Mouse (Mus musculus): Measurements from ENCODE around the gene Dmrta1. TPM values are rescaled to one million over a fixed set of nuclear protein-coding genes. Genes with fewer than 3 reads are reported as not detected.

Dmrta1 gene
- polyA plus RNA-seq (2014; fragmentation: Illumina TruSeq; extraction: RNeasy Lipid Tissue Mini Kit (QIAGEN cat#74804); ENCODE audit: low read depth, low replicate concordance) = 0.41 TPM

DNA sequence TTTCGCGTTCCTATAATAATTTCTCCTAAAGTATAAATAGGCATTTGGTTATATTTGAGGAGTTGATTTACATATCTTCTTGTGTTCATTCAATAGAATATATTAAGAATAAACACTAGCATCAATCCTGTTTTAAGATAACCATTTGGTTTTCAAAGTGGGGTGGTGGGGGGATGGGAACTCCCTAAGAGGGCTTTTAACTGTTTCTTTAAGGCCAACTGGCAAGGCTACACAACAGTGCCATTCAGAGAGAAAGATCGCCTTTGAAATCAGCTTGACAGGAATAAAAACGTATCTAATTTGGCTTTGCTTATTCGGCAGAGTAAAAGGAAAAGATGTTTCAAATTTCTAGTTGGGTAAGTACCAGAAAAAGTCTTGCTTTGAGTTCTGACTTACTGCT is at the start of gene Dmrta1:
TSS of gene Dmrta1 (plus strand) at position 242 of the 400 bp plus-strand sequence.

